Mouse (Mus musculus) C2C12 (cell line): ENCODE measurements around the gene Ccdc130.
A peak's percentile ranks its signal among the peaks of the same experiment; 100 is the strongest.

Source experiments
- CEBPB ChIP-seq: IDR thresholded peaks from one replicate; pipeline ENCODE4 v1.6.1; 2011; ENCODE audit warnings: low read depth, mild to moderate bottlenecking, control low read depth, moderate library complexity
- CTCF ChIP-seq: IDR thresholded peaks from one replicate; pipeline ENCODE4 v1.5.1; 2011; ENCODE audit not compliant: control insufficient read depth, insufficient read depth, insufficient read length
- MYOD1 ChIP-seq: IDR thresholded peaks from one replicate; pipeline ENCODE4 v1.6.1; 2011; ENCODE audit warnings: low read depth; ENCODE audit not compliant: control insufficient read depth, insufficient read length
- MYOG ChIP-seq: IDR thresholded peaks from one replicate; pipeline ENCODE4 v1.6.1; 2011; ENCODE audit not compliant: control insufficient read depth, insufficient read length; ENCODE audit errors: extremely low read depth
- USF1 ChIP-seq: IDR thresholded peaks from one replicate; pipeline ENCODE4 v1.6.1; 2011; ENCODE audit warnings: low read depth, mild to moderate bottlenecking, control low read depth, moderate library complexity

DNA sequence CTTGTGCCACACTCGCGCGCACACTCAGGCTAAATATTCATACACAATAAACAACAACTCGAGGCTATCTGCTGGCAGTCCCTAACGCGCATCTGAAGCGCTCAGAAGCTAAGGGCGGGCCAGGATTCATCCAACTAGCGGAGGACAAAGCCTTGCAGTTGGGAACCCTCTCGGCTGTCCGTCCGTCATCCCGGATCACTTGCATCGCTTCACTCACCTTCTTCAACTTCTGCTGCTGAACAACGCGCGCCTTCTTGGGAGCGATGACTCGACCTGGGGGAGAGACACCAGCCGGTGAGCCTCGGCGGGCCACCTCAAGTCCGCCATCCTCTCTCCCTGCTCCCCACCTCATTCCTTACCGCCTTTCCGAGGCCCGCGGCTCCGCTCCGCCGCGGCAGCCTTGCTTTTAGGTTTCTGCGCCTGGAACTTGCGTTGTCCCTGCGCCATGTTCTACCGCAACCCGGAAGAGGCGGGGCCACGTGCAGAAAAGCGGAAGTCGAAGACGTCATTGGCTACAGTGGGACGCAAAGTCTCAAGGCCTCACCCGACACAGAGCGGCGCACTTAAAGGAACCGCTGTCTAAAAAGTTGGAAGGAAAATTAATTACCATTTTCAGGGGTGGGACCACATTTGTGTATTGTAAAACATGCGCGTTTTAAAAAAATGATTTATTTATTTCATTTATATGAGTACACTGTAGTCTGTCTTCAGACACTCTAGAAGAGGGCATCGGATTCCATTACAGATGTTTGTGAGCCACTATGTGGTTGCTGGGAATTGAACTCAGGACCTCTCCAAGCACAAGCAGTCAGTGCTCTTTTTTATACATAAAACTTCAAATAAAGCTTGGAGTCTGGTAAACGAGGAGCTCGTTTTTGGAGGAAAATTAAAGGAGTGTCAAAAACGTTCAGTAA is 20.7 kb downstream of the Ccdc130 start, which contains the start of gene D8Ertd738e:
- no peak for TF ChIP-seq CTCF
- peak; percentile 84 for TF ChIP-seq USF1
- no peak for TF ChIP-seq MYOD1
- TF ChIP-seq CEBPB, result no peak
- no peak for TF ChIP-seq MYOG
